Mouse (Mus musculus): ENCODE measurements around the gene Gm973. TPM values are rescaled to one million over a fixed set of nuclear protein-coding genes. Genes with fewer than 3 reads are reported as not detected.

Gm973 gene
- total RNA-seq, 1 experiment from 2014 or later = 22.8 TPM

Other genes with a start within 250 kb of the Gm973 start
- 12.7 and 17.9 TPM in 2 replicates for gene Fzd7, start 33.8 kb upstream of the Gm973 start, total RNA-seq (2021)
- 160 and 162 TPM in 2 replicates for gene Sumo1, start 154.6 kb downstream of the Gm973 start, total RNA-seq (2021)
- 103 and 116 TPM in 2 replicates for gene Nop58, start 168.7 kb downstream of the Gm973 start, total RNA-seq (2021)
- gene Bmpr2, start 247.1 kb downstream of the Gm973 start, total RNA-seq (2021) = 70.5 and 79.4 TPM in 2 replicates

Data from adrenal gland, postnatal 25 days (tissue).